Mouse (Mus musculus) Patski (cell line): ENCODE measurements around the gene Rab6a. TPM values are rescaled to one million over a fixed set of nuclear protein-coding genes. Genes with fewer than 3 reads are reported as not detected.
A peak's percentile ranks its signal among the peaks of the same experiment; 100 is the strongest.

Experiments used
- ATAC-seq: fragments of 100-300 bp; one replicate; pipeline ENCODE4 v1.8.0; 2021
- CTCF ChIA-PET: fragments of 350-600 bp; sonication (Branson Sonifier 250); formaldehyde crosslinking; loops from one replicate; lab custom pipeline; 2022; ENCODE audit warnings: inconsistent platforms; lab: Charles Lee
- POLR2A ChIA-PET: fragments of 350-600 bp; sonication (Branson Sonifier 250); formaldehyde crosslinking; loops from one replicate; lab custom pipeline; 2022; ENCODE audit warnings: antibody characterized with exemption, inconsistent platforms; lab: Charles Lee
- DNase-seq: peaks from one replicate; pipeline ENCODE4 v3.0.0-alpha.2; 2011; ENCODE audit warnings: low read depth, low spot score
- H3K27me3 ChIP-seq: fragments of 371-371 bp; one replicate; pipeline ENCODE4 v1.5.1; 2021
- CTCF ChIP-seq: fragments of 100-300 bp; IDR thresholded peaks from one replicate; pipeline ENCODE4 v1.5.1; 2021
- in situ Hi-C: fragments of 300-500 bp; cut with MboI; formaldehyde crosslinking; loops from 3 replicates; pipeline ENCODE4 v1.11.1; 2018; ENCODE audit warnings: low pct_unique_long_range_greater_than_20kb, mixed read lengths
- polyA plus RNA-seq: library from polyadenylated mRNA; unstranded; gene quantifications from one replicate; pipeline ENCODE4 v1.2.3, GENCODE M21; 2021

The Rab6a gene
- polyA plus RNA-seq, 1 experiment from 2014 or later, result 93.1 TPM

DNA sequence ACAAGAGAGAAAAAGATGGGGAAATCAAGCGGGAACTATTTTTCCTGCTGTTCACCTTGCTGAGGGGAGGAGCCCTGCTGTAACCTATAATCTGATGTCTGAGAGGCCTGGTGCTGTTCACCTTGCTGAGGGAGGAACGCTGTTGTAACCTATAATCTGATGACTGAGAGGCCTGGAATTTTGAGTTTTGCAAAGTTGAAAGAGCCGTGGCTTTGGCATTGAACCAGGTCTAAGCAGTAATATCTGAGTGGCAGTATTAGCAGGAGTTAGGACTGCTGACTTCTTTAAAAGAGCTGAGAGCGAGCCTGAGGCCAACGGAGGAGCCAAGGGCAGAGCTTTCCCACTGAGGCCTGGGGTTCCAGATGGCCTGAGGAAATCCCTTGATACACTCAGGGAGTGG lies 70.8 kb downstream of the Rab6a start:
- no peak for TF ChIP-seq CTCF
- no peaks in the 10 kb centered on the region for H3K27me3 ChIP-seq
- DNase-seq (no peak), ATAC-seq (no peak)
- in situ Hi-C loops, result no loop called here
- ChIA-PET CTCF (interaction anchor here (1.2 to 4.9 kb wide), 3 partner anchors 13 to 157 kb away, joined by 3 to 34 read pairs (median 4); no protein-coding TSS in a partner anchor), POLR2A (no interaction called here)

DNA sequence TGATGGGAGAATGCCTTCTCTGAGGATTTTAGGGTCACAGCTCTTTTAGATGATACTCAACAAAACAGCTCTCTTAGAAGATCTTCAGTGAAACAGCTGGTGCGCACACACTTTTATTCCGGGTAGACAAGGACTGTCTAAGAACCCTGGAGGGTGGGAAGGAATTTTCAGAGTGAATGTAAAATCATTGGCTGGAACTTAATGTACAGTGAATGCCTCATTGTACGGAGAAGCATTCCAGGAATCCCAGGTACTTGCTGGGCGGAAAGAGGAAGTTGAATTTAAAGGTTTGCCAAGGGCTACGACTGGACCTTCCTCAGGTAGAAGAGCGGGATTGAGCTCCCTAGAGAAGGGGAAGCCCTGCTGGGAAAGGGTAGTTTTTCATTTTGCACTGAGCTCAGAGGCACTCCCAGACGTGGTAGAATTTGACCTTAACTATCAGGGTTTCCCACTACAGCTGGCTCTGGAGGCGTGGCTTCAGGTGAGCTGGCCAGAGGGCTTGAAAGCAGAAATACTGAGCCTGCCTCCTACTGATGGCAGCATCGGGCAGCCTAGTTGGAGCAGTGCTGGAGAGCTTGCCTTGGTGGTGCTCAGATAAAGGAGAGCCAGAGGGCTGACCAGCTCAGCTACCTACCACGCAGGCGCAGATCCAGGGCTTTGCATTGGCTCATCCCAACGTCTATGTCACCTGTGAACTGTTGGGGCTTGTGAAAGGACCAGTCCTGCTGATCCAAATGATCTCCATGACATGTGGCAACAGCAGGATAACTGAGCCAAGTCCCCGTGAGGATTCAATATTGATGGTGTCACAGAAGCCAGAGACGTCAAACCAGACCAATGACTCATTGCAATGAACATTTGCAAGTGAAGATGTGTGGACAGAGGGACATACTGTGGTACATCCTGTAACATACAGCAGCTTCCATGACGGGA lies 72.0 kb downstream of the Rab6a start:
- no peak for TF ChIP-seq CTCF
- no peaks in the 10 kb centered on the region for H3K27me3 ChIP-seq
- ATAC-seq (no peak), DNase-seq (no peak)
- CTCF ChIA-PET, result interaction anchor here (1.0 to 1.2 kb wide), 3 partner anchors 55 to 184 kb away, joined by 3 to 4 read pairs (median 3); partner anchors contain the start of gene Relt
- POLR2A ChIA-PET, result interaction anchor here (0.6 kb wide), 1 partner anchor 193 kb away, joined by 6 read pairs; no protein-coding TSS in a partner anchor
- in situ Hi-C loops, result no loop called here

DNA sequence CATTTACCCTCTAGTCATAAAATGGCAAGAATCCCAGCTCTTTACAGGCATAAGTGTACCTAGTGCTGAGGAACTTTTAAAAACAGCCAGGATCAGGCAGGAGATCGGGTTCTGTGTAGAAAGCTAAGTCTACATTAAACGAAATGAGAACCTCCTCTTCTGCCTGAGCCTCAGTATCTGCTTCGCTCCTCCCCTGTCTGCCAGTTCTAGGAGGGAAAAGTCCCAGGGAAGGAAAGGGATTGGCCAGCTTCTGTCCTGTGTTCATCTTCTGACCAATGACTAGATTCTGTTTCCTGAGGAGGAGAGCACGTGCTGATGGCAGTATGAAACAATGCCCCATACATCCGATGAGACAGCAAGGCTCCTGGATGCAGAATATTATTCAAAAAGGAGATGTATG lies 73.9 kb downstream of the Rab6a start:
- DNase-seq, result no peak
- no peak for ATAC-seq
- POLR2A ChIA-PET, result no interaction called here
- H3K27me3 ChIP-seq, result no peaks in the 10 kb centered on the region
- CTCF ChIA-PET, result interaction anchor here (0.9 kb wide), 1 partner anchor 152 kb away, joined by 3 read pairs; no protein-coding TSS in a partner anchor
- in situ Hi-C loops, result loop anchor here (10.0 kb wide), 1 partner anchor 124 kb away; no protein-coding TSS in a partner anchor
- no peak for TF ChIP-seq CTCF

DNA sequence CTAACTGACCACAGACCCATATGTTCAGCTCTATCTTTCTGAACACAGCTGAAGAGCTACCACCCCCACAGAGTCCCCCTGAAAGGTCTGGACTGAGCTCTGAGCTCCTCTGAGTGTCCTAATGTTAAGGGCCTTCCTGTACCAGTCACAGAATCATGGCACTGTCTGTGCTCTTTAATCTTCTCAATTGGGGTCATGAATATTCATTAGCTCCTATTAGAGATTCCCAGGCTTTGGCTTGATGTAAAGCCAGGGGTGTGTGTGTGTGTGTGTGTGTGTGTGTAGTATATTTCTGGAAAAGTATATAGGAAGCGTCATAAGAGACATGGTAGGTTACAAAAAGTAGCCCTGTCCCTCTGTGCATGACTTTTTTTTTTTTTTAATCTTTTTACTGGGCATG lies 76.0 kb downstream of the Rab6a start:
- H3K27me3 ChIP-seq, result no peaks in the 10 kb centered on the region
- POLR2A ChIA-PET, result no interaction called here
- ATAC-seq (no peak), DNase-seq (no peak)
- no peak for TF ChIP-seq CTCF
- CTCF ChIA-PET, result interaction anchor here (0.9 kb wide), 1 partner anchor 162 kb away, joined by 4 read pairs; no protein-coding TSS in a partner anchor
- in situ Hi-C loops, result loop anchor here (10.0 kb wide), 1 partner anchor 122 kb away; no protein-coding TSS in a partner anchor

DNA sequence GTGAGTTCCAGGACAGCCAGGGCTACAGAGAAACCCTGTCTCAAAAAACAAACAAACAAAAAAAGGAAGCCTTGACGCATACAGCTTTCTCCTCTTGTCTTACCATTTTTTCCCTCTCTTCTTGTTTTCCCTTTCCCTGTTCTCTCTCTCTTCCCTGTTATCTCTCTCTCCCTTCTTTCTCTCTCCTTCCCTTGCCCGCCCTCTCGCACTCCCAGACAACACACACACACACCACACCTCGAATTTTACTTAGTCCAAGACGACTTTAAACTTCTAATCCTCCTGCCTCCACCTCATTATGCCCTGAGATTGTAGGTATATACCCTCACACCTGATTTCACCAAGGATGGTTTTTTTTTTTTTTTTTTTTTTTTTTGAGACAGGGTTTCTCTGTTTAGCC lies 76.9 kb downstream of the Rab6a start:
- TF ChIP-seq CTCF, result no peak
- H3K27me3 ChIP-seq, result no peaks in the 10 kb centered on the region
- in situ Hi-C loops, result loop anchor here (10.0 kb wide), 1 partner anchor 121 kb away; no protein-coding TSS in a partner anchor
- ATAC-seq (no peak), DNase-seq (no peak)
- CTCF ChIA-PET, result interaction anchor here (0.8 to 3.1 kb wide), 8 partner anchors 18 to 165 kb away, joined by 3 to 14 read pairs (median 4); partner anchors contain the start of gene Plekhb1
- POLR2A ChIA-PET, result no interaction called here

DNA sequence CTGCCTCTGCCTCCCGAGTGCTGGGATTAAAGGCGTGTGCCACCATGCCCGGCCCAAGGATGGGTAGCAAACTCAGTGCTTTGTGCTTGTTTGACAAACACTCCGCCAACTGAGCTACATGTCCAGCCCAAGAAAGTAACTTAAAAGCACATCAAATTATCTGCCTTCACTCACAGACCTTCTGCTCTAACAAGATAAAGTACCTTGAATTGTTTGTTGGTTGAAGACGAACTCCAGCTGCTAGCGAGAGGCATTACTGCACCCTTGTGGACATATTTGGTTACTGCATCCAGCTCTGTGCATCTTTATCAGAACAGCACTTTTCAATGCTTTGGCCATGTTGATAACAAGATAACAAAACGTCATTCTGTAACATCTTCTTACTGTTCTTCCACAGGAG lies 77.3 kb downstream of the Rab6a start:
- peak; percentile 81 for TF ChIP-seq CTCF
- no peak for ATAC-seq
- ChIA-PET POLR2A (no interaction called here), CTCF (interaction anchor here (0.8 to 3.1 kb wide), 13 partner anchors 12 to 184 kb away, joined by 3 to 14 read pairs (median 4); partner anchors contain the start of gene Plekhb1)
- no peaks in the 10 kb centered on the region for H3K27me3 ChIP-seq
- in situ Hi-C loops, result loop anchor here (10.0 kb wide), 1 partner anchor 120 kb away; no protein-coding TSS in a partner anchor
- no peak for DNase-seq

DNA sequence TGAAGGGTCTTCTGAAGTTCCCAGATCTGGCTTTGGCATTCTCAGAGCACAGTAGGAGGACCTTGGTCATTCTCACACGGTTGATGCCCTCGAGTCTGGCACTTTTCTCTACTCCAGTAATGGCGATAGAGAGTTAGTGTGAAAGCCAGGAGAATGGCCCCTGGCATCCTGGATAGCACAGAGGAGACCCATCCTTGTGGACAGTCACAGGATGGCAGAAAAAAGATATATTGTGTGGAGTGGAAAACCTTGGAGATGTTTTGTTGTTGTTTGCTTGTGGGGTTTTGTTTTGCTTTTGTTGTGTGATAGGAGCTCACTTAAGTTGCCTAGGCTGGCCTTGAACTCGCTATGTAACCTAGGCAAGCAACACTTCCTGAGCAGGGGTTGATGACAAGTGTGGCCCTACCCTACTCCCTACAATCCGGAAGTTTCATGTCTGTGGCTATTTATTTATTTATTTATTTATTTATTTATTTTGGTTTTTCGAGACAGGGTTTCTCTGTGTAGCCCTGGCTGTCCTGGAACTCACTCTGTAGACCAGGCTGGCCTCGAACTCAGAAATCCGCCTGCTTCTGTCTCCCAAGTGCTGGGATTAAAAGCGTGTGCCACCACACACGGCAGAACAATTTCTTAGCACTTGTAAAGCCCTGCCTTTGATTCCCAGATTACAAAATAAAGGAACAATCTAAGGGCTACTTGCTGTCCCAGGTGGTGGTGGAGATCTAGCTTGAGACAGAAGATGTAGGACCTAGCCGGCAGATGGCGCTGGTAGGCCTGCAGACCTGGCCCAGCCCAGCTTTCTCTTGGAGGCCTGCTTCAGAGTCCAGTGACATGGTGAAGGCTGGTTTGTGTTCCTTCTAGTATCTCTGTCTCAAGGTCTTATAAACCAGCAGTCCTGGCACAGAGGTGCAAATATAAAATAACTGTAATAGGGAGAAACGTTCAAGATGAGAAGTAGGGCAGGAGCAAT lies 78.1 kb downstream of the Rab6a start:
- ChIA-PET CTCF (interaction anchor here (0.8 to 3.1 kb wide), 19 partner anchors 10 to 184 kb away, joined by 3 to 14 read pairs (median 4); partner anchors contain the start of genes Fam168a and Plekhb1), POLR2A (interaction anchor here (0.9 kb wide), 1 partner anchor 113 kb away, joined by 3 read pairs; no protein-coding TSS in a partner anchor)
- DNase-seq (no peak), ATAC-seq (no peak)
- no peaks in the 10 kb centered on the region for H3K27me3 ChIP-seq
- in situ Hi-C loops, result loop anchor here (5.0 to 10.0 kb wide), 2 partner anchors 119 to 182 kb away; no protein-coding TSS in a partner anchor
- TF ChIP-seq CTCF, result peak; percentile 83

DNA sequence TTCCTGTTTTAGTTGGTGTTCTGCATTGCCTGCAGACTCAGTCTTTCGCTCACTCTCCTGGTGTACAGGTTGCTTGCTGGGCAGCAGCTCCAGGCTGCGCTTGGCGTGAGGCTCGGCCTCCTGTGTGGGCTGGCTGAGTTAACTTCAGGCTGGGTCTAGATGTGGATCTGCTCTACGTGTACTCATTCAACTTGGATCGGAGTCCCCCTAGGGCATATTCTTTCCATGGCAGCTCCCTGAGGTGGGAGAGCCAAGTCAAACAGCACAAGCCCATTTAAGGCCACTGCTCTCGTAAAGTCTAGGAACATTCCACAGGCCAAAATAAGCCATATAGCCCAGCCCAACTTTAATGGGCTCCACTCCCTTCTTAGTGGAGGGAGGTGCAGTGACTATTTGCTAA lies 81.3 kb downstream of the Rab6a start:
- no peak for TF ChIP-seq CTCF
- DNase-seq (no peak), ATAC-seq (no peak)
- CTCF ChIA-PET, result no interaction called here
- POLR2A ChIA-PET, result no interaction called here
- in situ Hi-C loops, result loop anchor here (5.0 to 10.0 kb wide), 2 partner anchors 116 to 179 kb away; no protein-coding TSS in a partner anchor
- H3K27me3 ChIP-seq, result no peaks in the 10 kb centered on the region

Other genes starting within 250 kb of the Rab6a start
- 27.0 TPM for gene C2cd3, start 235.2 kb upstream of the Rab6a start, polyA plus RNA-seq
- gene Ppme1, start 235.1 kb upstream of the Rab6a start, polyA plus RNA-seq, result 60.3 TPM
- gene Ucp3, start 134.4 kb upstream of the Rab6a start, polyA plus RNA-seq, result 0.06 TPM
- 47.7 TPM for gene Ucp2, start 114.1 kb upstream of the Rab6a start, polyA plus RNA-seq
- 0.05 TPM for gene Dnajb13, start 92.5 kb upstream of the Rab6a start, polyA plus RNA-seq
- gene Coa4, start 70.3 kb upstream of the Rab6a start, polyA plus RNA-seq, result 12.6 TPM
- gene Mrpl48, start 891 bp downstream of the Rab6a start, polyA plus RNA-seq, result 25.3 TPM
- 9.5 TPM for gene Plekhb1, start 55.0 kb downstream of the Rab6a start, polyA plus RNA-seq
- 40.2 TPM for gene Fam168a, start 99.2 kb downstream of the Rab6a start, polyA plus RNA-seq